Mouse (Mus musculus): Measurements from ENCODE around the gene Nudt9. TPM values are rescaled to one million over a fixed set of nuclear protein-coding genes. Genes with fewer than 3 reads are reported as not detected.

The Nudt9 gene
- polyA plus RNA-seq, 1 experiment from 2014 or later, result 65.7 TPM

Small RNA genes within 50 kb of the gene (microRNA-seq; reads per million reads assigned to microRNA genes)
- gene Mir5619, result 2.7 reads per million

Other genes starting within 250 kb of the Nudt9 start
- gene Klhl8, start 135.0 kb upstream of the Nudt9 start, polyA plus RNA-seq (2016; fragmentation: Nextera tagmentation; extraction: Ambion mirVana), result 11.5 TPM in 2 replicates
- gene Hsd17b13, start 68.9 kb upstream of the Nudt9 start, polyA plus RNA-seq (2016; fragmentation: Nextera tagmentation; extraction: Ambion mirVana), result not detected in 2 replicates
- gene Hsd17b11, start 24.4 kb upstream of the Nudt9 start, polyA plus RNA-seq (2016; fragmentation: Nextera tagmentation; extraction: Ambion mirVana), result 1.3 and 1.6 TPM in 2 replicates
- gene Gm17660, start 31.3 kb downstream of the Nudt9 start, polyA plus RNA-seq (2016; fragmentation: Nextera tagmentation; extraction: Ambion mirVana), result not detected in 2 replicates
- gene Sparcl1, start 67.4 kb downstream of the Nudt9 start, polyA plus RNA-seq (2016; fragmentation: Nextera tagmentation; extraction: Ambion mirVana), result 30.0 and 42.1 TPM in 2 replicates
- gene Dspp, start 124.4 kb downstream of the Nudt9 start, polyA plus RNA-seq (2016; fragmentation: Nextera tagmentation; extraction: Ambion mirVana), result not detected in 2 replicates
- 0.63 and 1.7 TPM in 2 replicates for gene Dmp1, start 156.3 kb downstream of the Nudt9 start, polyA plus RNA-seq (2016; fragmentation: Nextera tagmentation; extraction: Ambion mirVana)